Mouse (Mus musculus) intestine, embryonic 15.5 days (tissue): ENCODE data around the gene Triml1. TPM values are rescaled to one million over a fixed set of nuclear protein-coding genes. Genes with fewer than 3 reads are reported as not detected.

Experiments
- ATAC-seq: fragments of 200-750 bp; cut with Nextera tagmentation; 2 replicates; pipeline ENCODE4 v1.8.0; 2017; ENCODE audit warnings: moderate TSS enrichment, moderate library complexity
- H3K27ac ChIP-seq: fragments of 300-500 bp; sonication (generic); 2 replicates; pipeline ENCODE4 v1.5.1; 2015; ENCODE audit warnings: mild to moderate bottlenecking, inconsistent platforms
- H3K27me3 ChIP-seq: fragments of 300-500 bp; sonication (generic); replicated peaks from 2 replicates; pipeline ENCODE4 v1.6.1; 2015; ENCODE audit warnings: inconsistent platforms
- H3K36me3 ChIP-seq: fragments of 300-500 bp; sonication (generic); 2 replicates; pipeline ENCODE4 v1.6.1; 2015; ENCODE audit warnings: inconsistent platforms
- H3K4me1 ChIP-seq: fragments of 300-500 bp; sonication (generic); replicated peaks from 2 replicates; pipeline ENCODE4 v1.6.1; 2015; ENCODE audit warnings: inconsistent platforms
- H3K4me2 ChIP-seq: fragments of 300-500 bp; sonication (generic); replicated peaks from 2 replicates; pipeline ENCODE4 v1.6.1; 2015; ENCODE audit warnings: mild to moderate bottlenecking, inconsistent platforms
- H3K4me3 ChIP-seq: fragments of 300-500 bp; sonication (generic); replicated peaks from 2 replicates; pipeline ENCODE4 v1.5.1; 2015; ENCODE audit warnings: inconsistent platforms
- H3K9ac ChIP-seq: fragments of 300-500 bp; sonication (generic); 2 replicates; pipeline ENCODE4 v1.6.1; 2015; ENCODE audit warnings: inconsistent platforms
- H3K9me3 ChIP-seq: fragments of 300-500 bp; sonication (generic); 2 replicates; pipeline ENCODE4 v1.6.1; 2016; ENCODE audit warnings: inconsistent platforms
- WGBS: fragments of 180-500 bp; shearing (Covaris S2); methylation state at CpG from one replicate; pipeline ENCODE4 v1.1.7; 2015; 5-methylcytosine and 5-hydroxymethylcytosine counted together
- polyA plus RNA-seq: library from polyadenylated mRNA; unstranded; fragments of >200 nt; fragmentation: Nextera tagmentation; extraction: Ambion mirVana; gene quantifications from 2 replicates; pipeline ENCODE4 v1.2.1, GENCODE M21; 2015

The Triml1 gene
- not detected in 2 replicates for polyA plus RNA-seq

DNA sequence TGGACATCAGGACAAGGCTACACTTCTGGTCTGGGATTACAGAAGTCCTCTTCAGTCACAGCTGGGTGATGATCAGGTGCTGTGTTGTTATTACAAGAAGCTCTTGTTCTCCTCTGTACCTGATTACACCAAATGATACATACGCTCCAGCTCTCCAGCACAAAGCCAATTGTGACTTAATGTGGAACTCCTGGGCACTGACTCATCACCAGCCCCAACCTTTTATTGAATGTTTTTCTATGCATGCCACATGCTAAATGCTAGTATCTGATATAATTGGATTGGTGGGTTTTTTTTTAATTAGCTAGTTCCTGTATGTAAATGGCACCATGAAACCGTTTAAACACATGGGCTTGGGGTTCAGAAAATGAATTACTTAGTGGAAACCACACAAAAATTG, at the start of gene Triml1:
Triml1 (minus strand) TSS at position 101 of the 400 bp plus-strand sequence.
- H3K4me1 ChIP-seq, result no peaks in the 10 kb centered on the region
- no peak within 1 kb of the TSS for H3K4me3 ChIP-seq
- no peaks in the 10 kb centered on the region for H3K9me3 ChIP-seq
- H3K36me3 ChIP-seq, result no peaks in the 10 kb centered on the region
- ATAC-seq, result no peak
- no peaks in the 10 kb centered on the region for H3K27me3 ChIP-seq
- H3K9ac ChIP-seq, result no peak within 1 kb of the TSS
- no peak within 1 kb of the TSS for H3K4me2 ChIP-seq
- H3K27ac ChIP-seq, result no peak within 1 kb of the TSS
- 84% methylated on average over 2 of the region's 2 CpGs for WGBS

DNA sequence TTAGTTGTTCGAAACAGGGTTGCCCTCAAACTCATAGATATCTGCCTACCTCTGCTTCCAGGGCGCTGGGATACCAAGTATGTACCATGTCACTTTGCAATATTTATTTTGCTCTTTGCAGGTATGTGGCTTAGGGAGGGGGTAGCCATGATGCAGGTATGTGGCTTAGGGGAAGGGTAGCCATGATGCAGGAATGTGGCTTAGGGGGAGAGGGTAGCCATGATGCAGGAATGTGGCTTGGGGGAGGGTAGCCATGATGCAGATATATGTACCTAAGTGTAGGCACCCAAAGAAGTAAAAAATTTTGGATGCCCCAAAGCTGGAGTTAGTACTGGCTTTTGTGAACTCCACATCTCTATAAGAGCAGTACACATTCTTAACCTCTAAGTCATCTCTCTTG, 41.0 kb upstream of the Triml1 start:
- Histone ChIP-seq H3K9ac (no peak overlapping the region), H3K36me3 (no peaks in the 10 kb centered on the region), H3K27ac (no peak overlapping the region), H3K4me2 (no peak overlapping the region), H3K27me3 (no peaks in the 10 kb centered on the region), H3K4me1 (no peaks in the 10 kb centered on the region), H3K9me3 (no peaks in the 10 kb centered on the region), H3K4me3 (no peak overlapping the region)
- no peak for ATAC-seq
- WGBS, result 87% methylated on average over 2 of the region's 2 CpGs

DNA sequence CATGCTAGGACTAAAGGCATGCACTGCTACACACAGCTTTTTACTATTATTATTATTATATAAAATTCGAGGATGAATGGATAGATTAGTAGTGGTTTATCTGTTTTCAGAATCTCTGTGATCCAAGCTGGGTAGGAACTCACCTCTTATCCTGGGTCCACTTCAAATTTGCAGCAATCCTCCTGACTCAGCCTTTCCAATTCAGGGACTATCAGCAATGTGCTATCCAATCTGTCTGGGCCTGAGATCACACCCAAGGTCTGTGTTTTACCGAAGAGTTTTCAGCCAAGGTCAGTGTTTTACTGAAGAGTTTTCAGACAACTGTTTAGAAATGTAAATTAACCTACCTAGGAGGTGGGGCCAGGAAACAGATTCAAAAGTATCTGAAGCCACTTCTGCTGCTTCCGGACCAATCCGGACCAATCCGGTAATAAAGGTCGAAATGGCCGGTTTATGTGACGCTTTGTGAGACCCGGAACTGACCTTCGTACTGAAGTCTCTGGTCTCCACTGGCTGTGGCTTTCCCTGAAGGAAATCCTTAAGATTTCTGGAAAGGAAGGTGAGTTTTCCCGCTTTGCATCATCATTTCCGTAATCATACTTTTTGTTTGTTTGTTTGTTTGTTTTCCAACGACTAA, 38.9 kb upstream of the Triml1 start, which contains the start of gene Triml2:
Triml2 (plus strand) TSS at position 488 of the 637 bp plus-strand sequence.
- Histone ChIP-seq H3K36me3 (no peaks in the 10 kb centered on the region), H3K9ac (no peak within 1 kb of the TSS), H3K4me3 (no peak within 1 kb of the TSS), H3K4me1 (no peaks in the 10 kb centered on the region), H3K9me3 (no peaks in the 10 kb centered on the region), H3K27ac (no peak within 1 kb of the TSS), H3K27me3 (no peaks in the 10 kb centered on the region), H3K4me2 (no peak within 1 kb of the TSS)
- WGBS, result 91% methylated on average over 13 of the region's 13 CpGs
- ATAC-seq, result no peak

DNA sequence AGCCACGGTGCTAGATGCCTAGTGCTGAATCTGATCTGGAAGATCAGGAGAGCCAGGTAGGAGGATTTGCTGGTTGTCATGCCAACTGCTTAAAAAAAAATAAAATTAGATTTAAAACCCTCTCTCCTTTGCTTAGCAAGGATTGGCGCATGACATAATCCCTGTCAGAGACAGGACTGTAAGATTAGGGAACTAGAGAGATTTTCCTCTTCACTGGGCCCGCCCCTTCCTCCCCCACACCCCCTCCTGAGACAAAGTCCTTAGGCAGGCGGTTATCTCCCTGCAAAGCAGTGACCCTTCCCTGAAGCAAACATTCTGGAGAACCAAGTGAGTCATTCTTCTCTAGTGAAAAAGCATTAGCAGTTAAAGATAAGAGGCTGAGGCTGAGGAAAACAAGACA, 37.9 kb upstream of the Triml1 start:
- H3K9me3 ChIP-seq, result no peaks in the 10 kb centered on the region
- no peaks in the 10 kb centered on the region for H3K27me3 ChIP-seq
- H3K36me3 ChIP-seq, result no peaks in the 10 kb centered on the region
- H3K4me1 ChIP-seq, result no peaks in the 10 kb centered on the region
- 35% methylated on average over 4 of the region's 4 CpGs for WGBS
- H3K4me2 ChIP-seq, result no peak overlapping the region
- H3K27ac ChIP-seq, result no peak overlapping the region
- peak; percentile 96 for ATAC-seq
- no peak overlapping the region for H3K4me3 ChIP-seq
- no peak overlapping the region for H3K9ac ChIP-seq

DNA sequence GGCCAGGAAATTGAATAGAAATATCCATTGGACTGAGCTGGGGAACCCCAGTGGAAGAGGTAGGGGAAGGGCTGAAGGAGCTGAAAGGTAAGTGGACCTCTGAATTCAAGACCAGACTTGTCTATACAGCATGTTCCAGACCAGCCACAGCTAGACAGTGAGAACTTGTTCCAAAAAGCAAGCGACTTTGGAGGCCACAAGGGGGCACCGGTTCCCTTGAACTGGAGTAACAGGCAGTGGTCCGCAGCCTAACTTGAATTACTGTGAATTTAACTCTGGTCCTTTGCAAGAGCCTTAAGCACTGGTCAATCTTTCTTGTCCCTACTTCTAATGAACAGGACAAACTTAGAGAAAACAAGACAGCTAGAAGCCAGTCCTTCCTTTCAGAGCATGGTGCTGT, 37.0 kb upstream of the Triml1 start:
- Histone ChIP-seq H3K27ac (no peak overlapping the region), H3K27me3 (no peaks in the 10 kb centered on the region), H3K9me3 (no peaks in the 10 kb centered on the region), H3K9ac (no peak overlapping the region), H3K36me3 (no peaks in the 10 kb centered on the region), H3K4me2 (no peak overlapping the region), H3K4me1 (no peaks in the 10 kb centered on the region), H3K4me3 (no peak overlapping the region)
- 51% methylated on average over 3 of the region's 3 CpGs for WGBS
- no peak for ATAC-seq

DNA sequence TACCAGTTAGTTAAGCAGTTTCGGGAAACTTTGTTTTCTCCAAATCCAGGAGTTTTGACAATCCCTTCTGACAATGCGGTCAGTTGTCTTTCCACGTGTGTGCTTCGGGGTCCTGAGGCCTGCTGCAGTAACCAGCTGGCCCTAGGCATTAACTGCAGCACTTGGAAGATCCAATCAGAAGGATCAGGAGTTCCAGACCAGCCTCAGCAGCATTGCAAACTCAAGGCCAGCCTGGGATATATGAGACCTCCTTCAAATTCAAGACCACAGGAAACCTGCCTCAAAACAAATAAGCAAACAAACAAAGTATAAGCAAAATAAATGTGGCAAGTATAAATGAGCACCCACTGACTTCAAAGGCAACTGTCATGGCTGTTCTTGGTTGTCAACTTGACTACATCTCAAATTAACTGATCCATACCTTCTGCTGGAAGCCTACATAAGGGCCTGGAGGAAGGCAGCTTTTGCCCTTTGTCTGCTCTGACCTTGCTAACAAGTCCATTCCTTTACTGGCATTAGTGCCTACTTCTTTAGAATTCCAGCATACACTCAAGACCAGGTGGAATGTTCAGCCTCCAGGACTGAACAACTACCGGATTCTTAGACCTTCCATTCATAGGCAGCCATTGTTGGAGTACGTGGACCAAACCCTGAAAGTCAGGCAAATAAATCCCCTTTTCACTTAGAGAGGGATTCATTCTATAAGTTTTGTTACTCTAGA, 35.6 kb upstream of the Triml1 start:
- no peaks in the 10 kb centered on the region for H3K9me3 ChIP-seq
- H3K36me3 ChIP-seq, result no peaks in the 10 kb centered on the region
- H3K4me3 ChIP-seq, result no peak overlapping the region
- no peak overlapping the region for H3K4me2 ChIP-seq
- no peaks in the 10 kb centered on the region for H3K4me1 ChIP-seq
- no peak overlapping the region for H3K27ac ChIP-seq
- no peak for ATAC-seq
- H3K9ac ChIP-seq, result no peak overlapping the region
- H3K27me3 ChIP-seq, result no peaks in the 10 kb centered on the region
- WGBS, result 91% methylated on average over 6 of the region's 6 CpGs

DNA sequence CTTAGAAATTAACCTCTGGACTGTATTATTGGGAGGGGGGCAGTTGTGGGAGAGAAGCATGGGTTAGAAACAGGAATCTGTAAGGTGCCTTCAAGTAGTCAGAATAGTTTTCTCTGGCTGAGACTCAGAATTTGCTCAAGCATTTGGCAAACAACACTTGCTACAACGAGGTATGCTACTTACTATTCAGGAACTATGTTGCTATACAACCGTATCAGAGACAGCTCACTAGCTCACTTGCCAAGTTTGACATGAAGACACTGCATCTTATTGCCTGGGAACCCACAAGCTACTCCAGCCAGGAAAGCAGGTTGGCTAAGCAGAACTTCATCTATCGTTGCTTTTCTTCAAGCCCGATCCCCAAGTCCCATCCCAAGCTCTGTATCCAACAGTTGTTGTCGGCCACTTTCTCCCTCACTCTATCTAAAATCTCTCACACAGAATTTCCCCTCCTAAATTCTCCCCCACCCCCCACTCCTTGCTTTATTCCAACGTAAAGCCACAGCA, 28.0 kb upstream of the Triml1 start:
- H3K4me3 ChIP-seq, result no peak overlapping the region
- no peaks in the 10 kb centered on the region for H3K4me1 ChIP-seq
- no peak for ATAC-seq
- H3K27ac ChIP-seq, result no peak overlapping the region
- no peaks in the 10 kb centered on the region for H3K27me3 ChIP-seq
- H3K9ac ChIP-seq, result no peak overlapping the region
- H3K4me2 ChIP-seq, result no peak overlapping the region
- no peaks in the 10 kb centered on the region for H3K9me3 ChIP-seq
- 88% methylated on average over 6 of the region's 6 CpGs for WGBS
- no peaks in the 10 kb centered on the region for H3K36me3 ChIP-seq

DNA sequence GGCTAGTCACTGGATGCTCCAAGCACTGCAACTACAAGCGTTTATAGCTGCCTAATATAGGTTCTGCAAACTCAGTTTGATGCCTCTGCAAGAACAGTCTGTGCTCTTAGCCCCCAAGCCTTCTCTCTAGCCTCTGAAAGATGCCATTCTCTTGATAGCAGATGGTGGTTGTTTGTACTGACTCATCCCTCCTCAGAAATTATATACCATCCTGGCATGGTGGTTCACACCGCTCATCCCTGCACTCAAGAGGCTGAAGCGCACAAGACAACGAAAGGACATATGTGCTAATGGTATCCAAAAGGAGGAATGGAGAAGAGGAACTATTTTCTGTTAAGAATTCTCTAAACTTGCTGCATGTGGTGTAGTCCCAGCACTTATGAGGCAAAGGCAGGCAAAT, 26.8 kb upstream of the Triml1 start:
- no peak overlapping the region for H3K9ac ChIP-seq
- H3K9me3 ChIP-seq, result no peaks in the 10 kb centered on the region
- no peak for ATAC-seq
- no peaks in the 10 kb centered on the region for H3K4me1 ChIP-seq
- H3K4me2 ChIP-seq, result no peak overlapping the region
- no peak overlapping the region for H3K4me3 ChIP-seq
- H3K36me3 ChIP-seq, result no peaks in the 10 kb centered on the region
- no peak overlapping the region for H3K27ac ChIP-seq
- WGBS, result 83% methylated on average over 4 of the region's 4 CpGs
- no peaks in the 10 kb centered on the region for H3K27me3 ChIP-seq

DNA sequence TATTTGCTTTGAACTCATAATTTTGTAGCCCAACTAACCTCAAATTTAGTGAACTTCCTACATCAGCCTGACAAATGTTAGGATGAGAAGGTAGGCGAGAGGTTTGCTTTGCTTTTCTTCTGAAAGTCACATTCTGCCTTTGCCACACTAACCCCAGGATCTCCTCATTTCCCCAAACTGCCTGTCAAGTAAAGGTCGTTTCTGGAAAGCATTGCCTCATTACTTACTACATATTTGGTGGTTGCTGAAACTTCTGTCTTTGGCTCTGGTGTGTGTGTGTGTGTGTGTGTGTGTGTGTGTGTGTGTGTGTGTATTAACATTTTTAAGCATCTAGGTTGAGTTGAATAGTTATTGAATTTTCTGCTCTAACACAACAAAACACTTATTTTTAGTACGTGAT, 23.2 kb upstream of the Triml1 start:
- no peaks in the 10 kb centered on the region for H3K36me3 ChIP-seq
- H3K4me2 ChIP-seq, result no peak overlapping the region
- H3K27ac ChIP-seq, result no peak overlapping the region
- no peak overlapping the region for H3K4me3 ChIP-seq
- no peaks in the 10 kb centered on the region for H3K4me1 ChIP-seq
- no peak for ATAC-seq
- no peaks in the 10 kb centered on the region for H3K27me3 ChIP-seq
- H3K9me3 ChIP-seq, result no peaks in the 10 kb centered on the region
- H3K9ac ChIP-seq, result no peak overlapping the region
- 78% methylated on average over 3 of the region's 3 CpGs for WGBS

DNA sequence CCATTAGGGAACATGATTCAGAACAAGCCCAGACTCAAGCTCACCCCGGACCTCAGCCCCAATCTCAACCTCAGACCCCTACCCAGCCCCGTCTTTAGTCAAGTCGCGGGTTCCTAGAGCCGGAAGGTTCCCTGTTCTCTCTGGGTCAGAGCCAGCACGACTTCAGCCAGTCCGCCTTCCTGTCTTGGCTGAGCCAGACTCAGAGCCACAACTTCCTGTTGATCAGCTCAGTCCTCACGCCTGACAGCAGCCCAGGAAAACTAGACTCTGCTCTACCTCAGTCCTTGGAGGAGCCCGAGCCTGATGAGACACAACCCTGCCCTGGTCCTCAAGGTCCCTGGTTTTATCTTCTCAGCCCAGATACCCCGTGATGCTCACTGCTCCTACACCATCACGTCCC, 22.0 kb upstream of the Triml1 start:
- no peaks in the 10 kb centered on the region for H3K4me1 ChIP-seq
- H3K27me3 ChIP-seq, result no peaks in the 10 kb centered on the region
- 80% methylated on average over 11 of the region's 11 CpGs for WGBS
- no peaks in the 10 kb centered on the region for H3K9me3 ChIP-seq
- no peak overlapping the region for H3K27ac ChIP-seq
- no peak for ATAC-seq
- H3K4me3 ChIP-seq, result no peak overlapping the region
- H3K4me2 ChIP-seq, result no peak overlapping the region
- H3K9ac ChIP-seq, result no peak overlapping the region
- no peaks in the 10 kb centered on the region for H3K36me3 ChIP-seq

DNA sequence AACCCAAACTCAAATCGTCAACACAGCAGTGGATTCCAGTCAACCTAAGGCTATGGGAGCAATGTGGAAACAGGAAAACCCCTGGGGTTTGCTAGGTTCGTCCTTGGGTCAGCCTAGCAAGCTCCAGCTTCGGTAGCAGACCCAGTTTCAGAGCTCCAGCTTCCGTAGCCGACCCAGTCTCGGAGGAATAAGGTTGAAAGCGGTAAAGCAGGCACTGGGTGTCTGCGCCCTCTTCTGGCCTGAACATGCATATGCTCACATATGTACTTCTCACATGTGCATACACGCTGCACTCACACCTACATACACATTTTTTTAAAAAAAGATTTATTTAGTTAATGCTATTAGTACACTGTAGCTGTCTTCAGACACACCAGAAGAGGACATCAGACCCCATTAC, 8.0 kb upstream of the Triml1 start:
- no peak overlapping the region for H3K27ac ChIP-seq
- H3K9me3 ChIP-seq, result no peaks in the 10 kb centered on the region
- no peaks in the 10 kb centered on the region for H3K4me1 ChIP-seq
- H3K27me3 ChIP-seq, result no peaks in the 10 kb centered on the region
- H3K4me3 ChIP-seq, result no peak overlapping the region
- no peak overlapping the region for H3K9ac ChIP-seq
- ATAC-seq, result no peak
- 93% methylated on average over 9 of the region's 9 CpGs for WGBS
- no peak overlapping the region for H3K4me2 ChIP-seq
- no peaks in the 10 kb centered on the region for H3K36me3 ChIP-seq

DNA sequence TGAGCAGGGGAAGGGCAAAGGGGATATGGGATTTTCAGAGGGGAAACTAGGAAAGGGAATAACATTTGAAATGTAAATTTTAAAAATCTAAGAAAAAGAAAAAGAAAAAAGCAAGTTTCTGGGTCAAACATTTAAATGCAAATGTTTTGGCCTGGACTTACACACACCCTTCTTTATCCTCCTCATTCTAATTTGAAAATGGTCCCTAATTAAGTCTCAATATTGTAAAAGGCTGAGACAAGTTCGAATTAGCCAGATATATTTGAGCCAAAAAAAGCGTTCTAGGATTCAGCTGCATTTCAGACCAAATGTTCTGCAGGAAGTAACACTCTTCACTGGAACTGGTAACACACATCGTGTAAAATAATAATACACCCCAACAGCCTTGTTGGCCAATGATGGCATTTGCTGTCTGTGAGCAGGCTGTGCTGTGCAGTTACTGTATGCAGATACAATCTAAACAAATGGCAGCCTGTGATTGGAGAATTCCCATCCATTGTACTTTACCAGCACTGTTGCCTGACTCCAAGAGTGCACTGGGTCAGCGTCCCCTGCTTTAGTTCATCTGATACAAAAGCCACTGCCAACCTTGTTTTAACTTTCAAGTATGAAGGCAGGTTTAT, 30.0 kb downstream of the Triml1 start:
- no peaks in the 10 kb centered on the region for H3K9me3 ChIP-seq
- H3K4me2 ChIP-seq, result no peak overlapping the region
- no peak for ATAC-seq
- H3K27me3 ChIP-seq, result no peaks in the 10 kb centered on the region
- no peaks in the 10 kb centered on the region for H3K4me1 ChIP-seq
- no peaks in the 10 kb centered on the region for H3K36me3 ChIP-seq
- 70% methylated on average over 4 of the region's 4 CpGs for WGBS
- H3K4me3 ChIP-seq, result no peak overlapping the region
- no peak overlapping the region for H3K27ac ChIP-seq
- H3K9ac ChIP-seq, result no peak overlapping the region
